Mouse (Mus musculus) kidney, embryonic 16.5 days (tissue): ENCODE measurements around the gene Ciita. TPM values are rescaled to one million over a fixed set of nuclear protein-coding genes. Genes with fewer than 3 reads are reported as not detected.

Source experiments
- polyA plus RNA-seq: library from polyadenylated mRNA; unstranded; fragments of >200 nt; fragmentation: Nextera tagmentation; extraction: Ambion mirVana; gene quantifications from 2 replicates; pipeline ENCODE4 v1.2.1, GENCODE M21; 2015

Gene Ciita
- polyA plus RNA-seq, 1 experiment from 2014 or later, result 0.80 TPM

Other genes with a start within 250 kb of the Ciita start
- gene Emp2, start 166.1 kb upstream of the Ciita start, polyA plus RNA-seq, result 24.6 and 28.7 TPM in 2 replicates
- 0.70 and 0.87 TPM in 2 replicates for gene Tekt5, start 84.6 kb upstream of the Ciita start, polyA plus RNA-seq
- gene Nubp1, start 68.1 kb upstream of the Ciita start, polyA plus RNA-seq, result 69.9 and 71.8 TPM in 2 replicates
- 14.3 and 16.3 TPM in 2 replicates for gene Tvp23a, start 32.7 kb upstream of the Ciita start, polyA plus RNA-seq
- 7.1 and 14.1 TPM in 2 replicates for gene Dexi, start 63.0 kb downstream of the Ciita start, polyA plus RNA-seq
- gene Clec16a, start 65.3 kb downstream of the Ciita start, polyA plus RNA-seq, result 32.1 and 35.6 TPM in 2 replicates